Mouse (Mus musculus) right cerebral cortex, postnatal 4 days (tissue): ENCODE measurements around the gene Bbc3.
"Not testable (repeated sequence)": the region's sequence is repeated elsewhere in the genome, so short reads cannot be mapped to it uniquely, and the experiment has no call there.

ENCODE experiments used
- DNase-seq: peaks from one replicate; pipeline ENCODE4 v3.0.0-alpha.2; 2022

The Bbc3 gene

GRCm38 (mm10) chr7:16294837-16295236, 13.4 kb upstream of the Bbc3 start:
- peak; percentile 94 for DNase-seq

DNA sequence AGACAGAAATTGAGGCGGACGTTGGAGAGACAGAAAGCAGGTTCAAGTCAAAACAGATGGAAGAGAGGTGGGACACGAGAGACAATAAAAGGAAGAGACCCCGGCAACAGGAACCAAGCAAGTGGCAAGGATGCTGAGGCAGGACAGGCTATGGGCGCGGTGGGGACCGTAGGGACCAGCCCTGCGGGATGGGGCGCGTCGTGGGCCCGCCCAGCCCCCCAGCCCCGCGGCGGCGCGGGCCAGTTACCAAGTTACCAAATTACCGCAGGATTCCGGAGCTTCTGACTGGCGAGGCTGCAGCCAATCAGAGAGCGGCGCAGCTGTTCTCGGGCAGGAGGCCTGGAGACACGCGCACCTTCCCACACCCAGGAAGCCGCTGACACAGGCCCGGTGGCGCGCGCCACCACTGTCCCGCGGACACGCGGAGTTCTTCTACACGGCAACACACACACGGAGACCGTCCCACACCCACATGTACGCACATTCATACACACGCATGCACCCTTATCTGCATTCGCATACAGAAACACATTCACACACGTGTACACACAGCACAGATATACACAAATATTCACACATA, 12.8 kb upstream of the Bbc3 start:
- peak; percentile 59 for DNase-seq

GRCm38 (mm10) chr7:16296146-16296545, 12.0 kb upstream of the Bbc3 start:
- DNase-seq, result no peak

- peak; percentile 80 for DNase-seq
Measured at GRCm38 (mm10) chr7:16296766-16297390, 11.3 kb upstream of the Bbc3 start.

GRCm38 (mm10) chr7:16297616-16298015, 10.6 kb upstream of the Bbc3 start:
- DNase-seq, result no peak

- no peak for DNase-seq
Measured at GRCm38 (mm10) chr7:16298927-16299326, 9.3 kb upstream of the Bbc3 start.

DNA sequence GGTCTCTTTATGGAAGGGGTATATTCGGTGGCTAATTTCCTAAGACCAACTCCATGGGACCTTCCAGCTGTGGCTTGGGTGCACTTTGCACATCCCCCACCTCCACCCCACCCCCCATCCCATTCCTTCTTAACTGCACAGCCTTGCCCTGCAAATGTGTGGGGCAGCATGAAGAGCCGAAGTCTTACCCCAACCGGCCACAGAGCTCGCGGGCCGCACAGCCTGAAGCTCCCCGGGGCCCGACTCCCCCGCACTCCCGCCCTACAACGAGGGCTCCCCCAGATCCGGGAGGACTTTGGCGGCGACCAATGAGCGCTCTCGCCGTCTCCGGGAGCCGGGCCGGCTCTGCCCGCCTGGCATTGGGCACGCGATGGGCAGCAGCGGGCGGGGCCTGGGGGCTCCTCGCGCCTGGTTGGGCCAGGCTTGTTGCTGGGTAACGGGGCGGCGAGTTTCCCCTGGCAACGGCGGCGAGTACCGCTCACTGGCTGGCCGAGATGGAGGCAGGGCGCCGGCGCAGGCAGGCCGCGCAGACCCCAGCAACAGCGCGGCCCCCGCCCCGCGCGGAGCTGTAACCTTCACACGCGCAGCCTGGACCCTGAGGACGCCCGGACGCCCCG, 8.7 kb upstream of the Bbc3 start:
- DNase-seq, result peak; percentile 93

DNA sequence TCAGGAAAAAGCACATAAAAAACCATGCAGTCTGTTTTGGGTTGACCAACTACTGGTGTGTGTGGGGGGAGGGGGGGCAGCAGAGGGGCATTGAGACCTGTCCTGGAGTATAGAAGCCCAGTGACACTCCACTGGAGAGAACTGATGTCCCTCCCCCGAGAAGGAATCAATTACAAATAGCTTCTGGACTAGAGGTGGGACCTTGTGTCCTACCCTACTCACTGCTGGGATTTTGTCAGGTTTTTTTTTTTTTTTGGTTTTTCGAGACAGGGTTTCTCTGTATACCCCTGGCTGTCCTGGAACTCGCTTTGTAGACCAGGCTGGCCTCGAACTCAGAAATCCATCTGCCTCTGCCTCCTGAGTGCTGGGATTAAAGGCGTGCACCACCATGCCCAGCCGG, 1.1 kb upstream of the Bbc3 start:
- DNase-seq, result not testable (repeated sequence)

- no peak for DNase-seq
Measured at GRCm38 (mm10) chr7:16308555-16309317, 543 bp downstream of the Bbc3 start.

DNA sequence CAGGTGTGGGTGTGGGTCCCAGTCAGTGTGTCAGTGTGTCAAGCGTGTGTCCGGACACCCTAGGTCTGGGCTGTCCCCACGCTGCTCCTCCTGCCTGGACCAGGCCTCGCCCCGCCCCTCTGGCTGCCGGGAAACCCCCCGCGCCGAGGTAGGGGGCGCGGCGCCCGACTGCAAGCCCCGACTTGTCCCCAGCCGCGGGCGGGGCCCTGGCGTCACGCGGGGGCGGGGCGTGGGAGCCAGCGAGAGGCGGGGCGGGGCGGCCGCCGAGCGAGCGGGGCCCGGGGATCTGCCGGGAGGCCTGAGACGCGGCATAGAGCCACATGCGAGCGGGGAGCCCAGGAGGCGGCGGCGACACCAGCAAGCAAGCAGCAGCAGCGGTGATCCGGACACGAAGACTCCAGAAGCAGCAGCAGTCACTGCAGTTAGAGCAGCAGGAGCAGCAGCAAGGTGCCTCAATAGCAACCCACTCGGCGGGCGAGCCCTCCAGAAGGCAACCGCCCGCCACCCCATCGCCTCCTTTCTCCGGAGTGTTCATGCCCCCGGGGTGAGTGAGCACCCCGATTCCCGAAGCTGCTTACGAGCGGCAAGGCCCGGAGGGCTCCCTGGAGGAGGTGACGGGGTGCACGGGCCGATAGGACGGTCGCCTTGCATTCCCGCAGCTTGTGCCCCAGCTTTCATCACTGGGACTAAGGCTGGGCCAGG, 1.3 kb downstream of the Bbc3 start:
- DNase-seq, result peak; percentile 81

DNA sequence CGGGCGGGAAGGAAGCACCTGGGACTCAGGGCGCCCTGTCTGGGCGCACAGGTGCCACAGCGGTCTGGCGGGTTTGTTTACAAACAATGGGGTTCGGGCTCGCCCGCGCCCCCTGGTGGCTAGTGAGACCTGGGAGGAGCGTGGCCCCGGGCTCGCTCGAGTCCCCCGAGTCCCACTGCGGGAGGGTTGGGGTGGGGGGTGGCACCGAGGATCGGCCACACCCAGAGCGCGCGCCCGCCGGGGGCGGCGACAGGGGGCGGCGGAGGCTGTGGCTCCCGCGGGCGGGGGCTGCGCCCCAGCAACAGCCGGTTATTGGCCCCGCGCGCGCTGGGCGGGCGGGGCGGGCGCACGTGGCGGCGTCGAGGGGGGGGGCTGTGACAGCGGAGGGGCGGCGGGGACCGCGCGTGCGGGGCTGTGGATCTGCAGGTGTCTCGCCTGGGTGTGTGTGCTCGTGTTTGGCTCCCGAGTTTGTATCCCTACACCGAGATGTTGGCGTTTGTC, 1.9 kb downstream of the Bbc3 start:
- peak; percentile 84 for DNase-seq

DNA sequence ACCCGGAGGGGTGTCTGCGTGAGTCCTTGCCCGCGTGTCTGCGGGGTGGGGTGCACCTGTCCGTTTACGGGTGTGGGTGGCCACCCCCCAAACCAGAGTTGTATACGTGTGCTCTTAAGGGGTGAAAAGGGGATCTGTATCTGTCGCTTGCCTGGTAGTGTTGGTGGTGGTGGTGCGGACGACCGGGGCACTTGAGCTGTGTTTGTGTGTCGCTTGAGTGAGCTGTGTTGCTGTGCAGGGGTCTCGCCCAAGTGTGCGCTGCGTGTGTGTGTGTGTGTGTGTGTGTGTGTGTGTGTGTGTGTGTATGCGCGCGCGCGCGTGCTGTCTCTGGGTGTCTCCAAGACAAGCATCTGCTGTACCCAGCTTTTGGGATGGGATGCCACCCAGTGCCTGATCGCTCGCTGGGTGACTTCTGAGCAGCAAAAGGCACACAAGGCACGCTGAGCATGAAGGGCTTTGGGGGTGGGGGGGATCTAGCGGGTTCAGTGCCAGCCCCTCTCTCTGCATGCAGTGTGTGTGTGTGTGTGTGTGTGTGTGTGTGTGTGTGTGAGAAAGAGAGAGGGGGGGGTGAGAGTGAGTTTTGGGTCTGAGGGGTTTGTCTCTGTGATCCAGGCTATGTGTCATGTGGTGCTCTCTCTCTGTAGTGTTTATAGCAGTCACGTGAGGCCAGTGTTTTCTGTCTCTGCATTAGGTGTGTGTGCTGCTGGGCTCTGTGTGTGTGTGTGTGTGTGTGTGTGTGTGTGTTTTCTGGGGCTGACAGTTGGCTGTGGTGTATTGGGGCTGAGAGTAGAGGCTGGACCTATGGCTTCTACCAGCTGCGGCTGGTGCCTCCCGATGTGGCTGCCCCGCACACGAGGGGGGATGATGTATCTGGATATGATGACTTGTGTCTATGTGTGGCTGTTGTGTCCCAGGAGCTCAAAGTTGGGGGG, 2.6 kb downstream of the Bbc3 start:
- DNase-seq, result peak; percentile 69

DNA sequence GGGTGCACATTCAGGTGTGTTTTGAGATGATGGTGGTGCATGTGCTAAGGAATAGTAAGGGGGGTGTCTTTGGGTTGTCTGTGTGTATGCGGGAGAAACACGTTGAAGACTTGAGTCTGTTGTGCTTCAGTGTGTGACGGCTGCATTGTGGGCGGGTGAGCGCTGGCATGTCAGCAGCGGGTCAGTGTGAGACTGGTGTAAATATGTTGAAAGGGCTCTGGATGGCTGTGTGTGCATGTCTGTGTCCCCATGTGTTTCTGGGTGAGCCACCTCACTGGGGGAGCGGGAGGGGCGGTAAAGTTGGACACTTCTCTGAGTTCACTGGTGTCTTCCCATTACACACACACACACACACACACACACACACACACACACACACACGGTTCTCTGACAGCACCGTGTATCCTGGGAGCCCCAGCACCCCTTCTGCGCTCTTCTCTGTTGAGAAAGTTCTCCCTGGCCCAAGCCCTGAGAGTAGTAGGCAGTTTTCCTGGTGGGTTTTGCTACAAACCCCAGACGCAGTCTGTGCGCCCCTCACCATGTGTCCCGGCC, 3.3 kb downstream of the Bbc3 start:
- peak; percentile 26 for DNase-seq

DNA sequence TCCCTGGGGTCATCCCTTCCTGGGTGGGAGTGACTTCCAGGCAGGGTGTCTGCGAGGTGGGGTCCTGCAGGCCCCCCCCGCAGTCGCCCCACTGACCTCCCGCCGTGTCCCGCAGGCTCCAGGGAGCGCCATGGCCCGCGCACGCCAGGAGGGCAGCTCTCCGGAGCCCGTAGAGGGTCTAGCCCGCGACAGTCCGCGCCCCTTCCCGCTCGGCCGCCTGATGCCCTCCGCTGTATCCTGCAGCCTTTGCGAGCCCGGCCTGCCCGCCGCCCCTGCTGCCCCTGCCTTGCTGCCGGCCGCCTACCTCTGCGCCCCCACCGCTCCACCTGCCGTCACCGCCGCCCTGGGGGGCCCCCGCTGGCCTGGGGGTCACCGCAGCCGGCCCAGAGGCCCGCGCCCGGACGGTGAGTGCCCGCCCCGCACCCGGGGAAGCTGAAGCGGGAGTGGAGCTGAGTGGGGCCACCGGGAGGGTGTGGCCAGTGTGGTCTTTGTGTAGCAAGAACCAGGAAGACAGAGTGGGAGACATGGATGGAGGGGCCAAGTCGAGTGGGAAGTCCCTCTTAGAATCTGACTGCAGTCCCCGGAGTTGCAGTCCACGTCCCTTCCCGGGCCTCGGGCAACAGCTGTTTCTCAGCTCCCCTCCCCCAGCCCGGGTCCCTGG, 3.9 kb downstream of the Bbc3 start:
- peak; percentile 24 for DNase-seq

DNA sequence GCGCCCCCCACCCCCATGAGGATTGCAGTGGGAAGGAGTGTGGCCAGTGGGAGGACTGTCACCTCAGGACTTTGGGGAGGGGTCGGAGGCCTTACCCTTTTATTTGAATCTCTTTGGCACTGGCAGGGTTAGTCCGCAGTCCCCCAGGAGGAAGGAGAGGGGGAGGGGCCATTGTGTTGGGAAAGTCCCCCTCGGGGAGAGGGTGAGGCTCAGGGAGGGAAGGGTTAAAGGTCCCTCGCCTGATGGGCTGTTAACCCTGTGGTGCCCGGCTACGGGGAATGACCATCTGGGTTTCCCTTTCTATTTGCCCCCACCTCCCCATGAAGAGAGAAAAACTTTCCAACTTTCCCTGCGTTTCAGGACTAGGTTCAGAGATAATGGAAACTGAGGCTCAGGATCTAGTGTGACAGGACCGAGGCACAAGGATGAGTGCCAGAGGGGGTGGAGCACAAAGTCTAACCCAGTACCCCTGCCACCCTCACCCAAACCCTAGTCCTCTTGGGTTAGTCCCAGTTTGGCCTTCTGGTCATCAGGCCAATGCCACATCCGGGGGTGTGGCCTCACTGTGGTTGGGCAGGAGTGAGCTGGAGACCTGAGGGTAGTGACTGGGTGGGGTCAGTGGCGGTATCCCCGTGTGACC, 4.6 kb downstream of the Bbc3 start:
- peak; percentile 35 for DNase-seq

DNA sequence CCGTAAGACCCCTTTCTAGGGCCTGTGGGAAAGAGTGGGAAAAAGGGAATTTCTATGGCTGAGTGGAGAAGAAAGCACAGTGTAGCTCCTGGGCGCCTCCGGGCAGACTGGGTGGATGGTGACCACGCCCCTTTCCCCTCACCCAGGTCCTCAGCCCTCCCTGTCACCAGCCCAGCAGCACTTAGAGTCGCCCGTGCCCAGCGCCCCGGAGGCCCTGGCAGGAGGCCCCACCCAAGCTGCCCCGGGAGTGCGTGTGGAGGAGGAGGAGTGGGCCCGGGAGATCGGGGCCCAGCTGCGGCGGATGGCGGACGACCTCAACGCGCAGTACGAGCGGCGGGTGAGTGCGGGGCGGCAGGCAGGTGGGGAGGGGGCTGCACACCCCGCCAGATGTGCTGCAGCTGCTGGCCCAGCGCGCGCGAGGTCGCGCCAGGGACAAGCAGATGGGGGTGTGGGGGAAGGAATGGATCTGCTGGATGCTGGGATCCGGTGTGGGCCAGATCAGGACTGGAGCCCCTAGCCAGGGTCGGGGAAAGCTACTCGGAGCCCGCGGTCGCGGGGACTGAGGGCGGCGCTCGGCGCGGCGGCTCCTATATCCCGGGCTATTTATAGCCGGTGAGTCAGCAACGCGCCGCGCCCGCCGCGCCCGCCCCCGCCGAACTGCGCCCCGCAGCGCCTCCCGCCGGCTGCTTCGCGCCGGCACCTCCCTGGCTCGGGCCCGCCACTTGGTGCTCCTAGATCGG, 5.5 kb downstream of the Bbc3 start:
- peak; percentile 87 for DNase-seq

- no peak for DNase-seq
Measured at GRCm38 (mm10) chr7:16314221-16314775, 6.1 kb downstream of the Bbc3 start.

- DNase-seq, result no peak
Measured at GRCm38 (mm10) chr7:16315222-16315759, 7.1 kb downstream of the Bbc3 start.

- DNase-seq, result no peak
Measured at GRCm38 (mm10) chr7:16317094-16317493, 8.9 kb downstream of the Bbc3 start.
